Mouse (Mus musculus) cerebellum, adult 11 months (tissue): Measurements from ENCODE around the gene Fam78a.

Experiments
- DNase-seq: peaks from one replicate; pipeline ENCODE4 v3.0.0; 2022

Fam78a gene

DNA sequence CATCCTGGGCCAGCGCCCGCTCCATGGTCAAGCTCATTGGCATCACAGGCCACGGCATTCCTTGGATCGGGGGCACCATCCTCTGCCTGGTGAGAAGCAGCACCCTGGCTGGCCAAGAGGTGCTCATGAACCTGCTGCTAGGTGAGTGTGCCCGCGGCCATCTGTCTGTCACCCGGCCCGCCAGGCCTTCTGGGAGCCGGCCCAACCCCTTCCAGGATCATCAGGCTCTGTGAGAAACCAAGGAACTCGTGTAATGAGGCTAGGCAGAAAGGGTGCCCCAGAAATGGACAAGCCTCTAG, 11.4 kb upstream of the Fam78a start:
- peak; percentile 70 for DNase-seq

DNA sequence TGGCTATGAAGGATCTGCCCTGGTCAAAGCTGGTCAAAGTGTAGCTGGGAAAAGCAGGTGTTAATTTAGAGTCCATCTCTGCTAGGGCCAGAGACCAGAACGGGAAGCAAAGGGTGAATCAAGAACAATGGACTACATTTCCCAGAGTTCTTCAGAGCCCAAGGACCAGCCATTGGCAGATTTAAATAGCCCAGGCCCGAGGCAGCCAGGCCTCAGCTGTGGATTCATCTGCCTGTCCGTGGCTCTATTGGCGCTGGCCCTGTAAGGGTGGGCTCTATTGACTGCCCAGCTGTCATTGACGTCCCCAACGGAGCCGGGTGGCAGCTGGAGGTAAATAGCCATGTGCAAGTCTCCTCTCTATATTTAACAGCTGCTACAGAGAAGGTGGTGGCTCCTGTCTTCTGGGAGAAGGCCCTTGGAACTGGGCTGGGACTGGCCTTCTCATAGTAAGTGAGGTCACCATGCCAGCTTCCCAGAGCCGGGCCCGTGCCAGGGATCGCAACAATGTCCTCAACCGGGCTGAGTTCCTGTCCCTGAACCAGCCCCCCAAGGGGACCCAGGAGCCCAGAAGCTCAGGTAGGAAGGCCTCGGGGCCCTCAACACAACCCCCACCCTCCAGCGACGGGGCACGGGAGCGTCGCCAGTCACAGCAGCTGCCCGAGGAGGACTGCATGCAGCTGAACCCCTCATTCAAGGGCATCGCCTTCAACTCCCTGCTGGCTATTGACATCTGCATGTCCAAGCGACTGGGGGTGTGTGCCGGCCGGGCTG, 10.9 kb upstream of the Fam78a start, which contains the start of gene Plpp7:
Gene Plpp7 (plus strand): TSS at position 178 of the 771 bp plus-strand sequence.
- peak; percentile 76 for DNase-seq

DNA sequence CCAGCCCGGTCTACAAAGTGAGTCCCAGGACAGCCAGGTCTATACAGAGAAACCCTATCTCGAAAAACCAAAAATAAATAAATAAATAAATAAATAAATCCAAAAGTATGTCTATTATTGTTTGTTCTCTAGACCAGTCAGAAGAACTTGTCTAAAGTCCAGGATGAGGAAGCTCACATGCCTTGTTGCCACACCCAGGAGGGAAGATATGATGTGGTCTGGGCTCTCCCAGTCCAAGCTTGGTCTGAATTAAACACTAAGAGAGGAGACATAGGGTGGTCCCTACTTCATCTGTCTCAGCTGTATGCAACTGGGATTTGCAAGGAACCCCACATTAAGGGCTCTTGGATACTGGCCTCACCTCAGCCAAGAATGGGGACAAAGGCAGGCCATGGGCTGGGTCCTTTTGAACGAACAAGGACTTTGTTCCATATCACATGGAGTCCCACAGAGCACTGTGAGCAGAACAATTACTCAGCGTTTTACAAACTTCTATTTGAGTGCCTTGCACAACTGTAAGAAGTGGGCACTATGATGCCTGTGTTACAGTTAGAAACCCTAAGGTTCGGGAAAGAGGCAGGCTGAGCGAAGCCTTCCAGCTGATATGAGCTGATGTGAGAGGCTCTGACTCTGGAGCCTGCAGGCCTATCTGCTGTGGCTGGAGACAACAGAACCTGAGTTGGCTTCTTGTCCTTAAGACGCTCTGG, 9.5 kb upstream of the Fam78a start:
- DNase-seq: no peak

DNA sequence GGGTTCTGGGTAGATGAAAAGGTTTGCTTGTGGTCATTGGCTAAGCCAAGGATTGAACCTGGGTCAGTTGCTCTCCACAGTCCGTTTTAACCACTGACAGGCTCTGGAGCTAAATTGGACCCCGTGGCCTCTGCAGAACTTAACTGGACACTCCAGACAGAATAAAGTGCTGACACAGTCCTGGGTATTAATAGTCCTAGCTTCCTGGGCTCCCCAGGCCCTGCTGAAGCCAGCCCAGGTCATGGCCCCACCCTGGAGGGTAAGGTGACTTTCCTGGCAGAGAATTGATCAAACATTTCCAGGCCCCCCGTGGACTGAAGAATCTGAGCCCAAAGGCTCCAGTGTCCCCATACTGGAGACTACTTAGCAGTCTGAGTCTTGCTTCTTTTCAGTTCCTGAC, 7.3 kb upstream of the Fam78a start:
- DNase-seq: no peak

DNA sequence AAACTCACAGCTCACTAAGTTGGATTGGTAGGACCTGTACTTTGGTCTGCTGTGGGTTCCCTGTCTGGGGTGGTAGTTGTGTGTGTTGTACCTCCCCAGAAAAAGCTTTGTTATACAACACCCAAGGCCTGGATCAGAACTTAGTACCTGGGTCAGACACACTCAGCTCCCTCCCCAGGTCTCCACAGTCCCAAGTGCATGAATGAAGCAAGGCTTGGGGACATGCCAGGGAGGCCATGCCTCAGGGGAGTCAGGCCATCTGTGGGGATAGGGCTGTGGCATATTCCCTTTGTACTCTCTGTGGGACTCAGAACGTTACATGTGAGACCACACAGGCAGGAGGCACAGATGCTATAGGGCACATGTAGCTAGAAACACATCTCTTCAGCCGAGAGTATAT, 5.5 kb upstream of the Fam78a start:
- DNase-seq: no peak

DNA sequence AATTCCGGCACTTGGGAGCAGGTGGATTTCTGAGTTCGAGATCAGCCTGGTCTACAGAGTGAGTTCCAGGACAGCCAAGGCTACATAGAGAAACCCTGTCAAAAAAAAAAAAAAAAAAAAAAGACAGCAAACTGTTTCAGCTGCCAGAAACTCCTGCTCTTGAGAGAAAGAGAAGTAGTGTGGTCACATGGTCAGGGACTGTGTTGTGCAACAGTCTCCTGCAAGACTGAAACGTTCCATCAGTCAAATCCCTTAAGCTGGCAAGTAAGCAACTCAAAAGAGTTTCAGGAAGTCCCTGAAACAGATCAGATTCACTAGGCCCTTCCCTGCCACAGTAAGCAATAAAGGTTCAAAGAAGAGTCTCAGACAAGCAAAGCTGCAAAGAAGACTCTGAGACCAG, 4.9 kb upstream of the Fam78a start:
- no peak for DNase-seq

DNA sequence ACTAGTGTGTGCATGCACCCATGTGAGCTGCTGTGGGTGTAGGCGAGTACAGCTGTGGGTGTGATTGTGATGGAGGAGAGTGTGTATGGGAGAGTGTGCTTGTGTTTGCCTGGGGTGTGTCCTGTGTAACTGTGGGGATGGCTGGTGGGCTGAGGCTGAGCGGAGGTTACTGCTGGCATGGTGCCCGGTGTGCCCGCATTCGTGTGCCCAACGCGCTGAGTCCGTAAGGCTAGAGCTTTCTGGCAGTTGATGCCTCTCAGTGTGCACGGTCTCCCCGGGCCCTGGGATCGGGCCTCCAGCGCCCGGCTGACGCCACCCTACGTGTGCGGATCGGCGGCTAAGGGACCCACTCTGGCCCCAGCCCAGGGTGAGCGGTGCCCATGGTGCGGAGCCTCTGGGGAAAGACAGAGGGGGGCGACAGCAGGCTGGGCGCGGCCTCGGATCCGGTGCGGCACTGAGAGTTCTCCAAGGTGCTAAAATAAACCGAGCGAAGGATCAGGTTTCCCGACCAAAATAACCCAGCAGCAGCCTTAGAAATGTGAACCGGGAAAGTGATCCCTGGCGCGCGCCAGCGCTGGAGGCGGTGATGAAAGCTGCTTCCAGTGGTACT, 3.8 kb upstream of the Fam78a start:
- DNase-seq: no peak

DNA sequence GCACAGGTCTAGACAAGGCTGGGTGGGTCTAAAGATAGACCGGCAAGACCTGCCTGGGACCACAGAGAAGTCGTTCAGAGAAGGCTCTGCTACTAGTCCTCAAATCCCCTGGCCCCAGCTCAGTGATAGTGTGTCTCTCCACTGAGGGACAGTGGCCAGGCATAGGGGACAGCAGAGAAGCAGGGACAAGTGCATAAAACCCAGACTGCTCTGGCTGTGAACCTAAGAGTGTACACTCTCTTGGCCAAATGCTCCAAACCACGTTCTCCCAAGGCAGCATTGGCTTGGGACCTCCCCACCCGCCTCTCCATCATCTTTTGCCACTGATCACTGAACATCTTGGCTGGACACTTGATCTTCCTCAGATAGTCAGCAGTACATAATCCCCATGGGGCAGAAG, 2.9 kb upstream of the Fam78a start:
- DNase-seq: no peak

DNA sequence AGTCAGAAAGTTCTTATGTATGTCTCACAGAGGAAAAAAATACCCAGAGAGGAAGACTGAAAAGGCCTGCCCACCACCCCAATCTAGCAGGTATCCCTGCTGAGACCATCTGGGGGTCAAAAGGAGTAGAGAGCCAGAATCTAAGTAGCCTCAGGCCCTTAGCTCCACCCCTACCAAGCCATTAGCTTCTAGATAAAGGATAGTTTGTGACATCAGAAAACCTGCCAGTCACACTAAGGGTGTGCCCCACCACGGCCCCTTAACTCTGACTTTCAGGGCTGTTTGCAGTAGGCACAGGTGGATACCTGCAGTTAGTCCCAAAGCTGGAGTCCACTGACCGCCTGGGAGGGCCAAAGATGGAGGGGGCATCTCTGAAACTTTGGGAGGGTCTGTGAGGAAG, 574 bp upstream of the Fam78a start:
- DNase-seq: no peak

DNA sequence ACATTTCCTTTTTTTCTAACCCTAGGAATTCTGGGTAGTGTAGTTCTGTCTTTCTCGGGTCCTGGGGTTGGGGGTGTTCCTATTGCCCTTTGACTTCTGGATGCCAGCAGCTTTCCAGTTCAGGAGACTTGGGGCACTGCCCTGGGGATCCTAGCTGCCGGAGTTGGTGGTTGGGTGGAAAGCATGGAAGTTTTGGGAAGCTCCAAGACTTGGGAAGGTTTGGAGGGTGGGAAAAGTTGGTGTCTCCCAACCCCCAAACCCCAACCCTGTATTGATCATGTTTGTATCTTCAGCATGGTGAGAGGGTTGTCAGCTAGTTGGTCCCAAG, 179 bp upstream of the Fam78a start:
- no peak for DNase-seq

DNA sequence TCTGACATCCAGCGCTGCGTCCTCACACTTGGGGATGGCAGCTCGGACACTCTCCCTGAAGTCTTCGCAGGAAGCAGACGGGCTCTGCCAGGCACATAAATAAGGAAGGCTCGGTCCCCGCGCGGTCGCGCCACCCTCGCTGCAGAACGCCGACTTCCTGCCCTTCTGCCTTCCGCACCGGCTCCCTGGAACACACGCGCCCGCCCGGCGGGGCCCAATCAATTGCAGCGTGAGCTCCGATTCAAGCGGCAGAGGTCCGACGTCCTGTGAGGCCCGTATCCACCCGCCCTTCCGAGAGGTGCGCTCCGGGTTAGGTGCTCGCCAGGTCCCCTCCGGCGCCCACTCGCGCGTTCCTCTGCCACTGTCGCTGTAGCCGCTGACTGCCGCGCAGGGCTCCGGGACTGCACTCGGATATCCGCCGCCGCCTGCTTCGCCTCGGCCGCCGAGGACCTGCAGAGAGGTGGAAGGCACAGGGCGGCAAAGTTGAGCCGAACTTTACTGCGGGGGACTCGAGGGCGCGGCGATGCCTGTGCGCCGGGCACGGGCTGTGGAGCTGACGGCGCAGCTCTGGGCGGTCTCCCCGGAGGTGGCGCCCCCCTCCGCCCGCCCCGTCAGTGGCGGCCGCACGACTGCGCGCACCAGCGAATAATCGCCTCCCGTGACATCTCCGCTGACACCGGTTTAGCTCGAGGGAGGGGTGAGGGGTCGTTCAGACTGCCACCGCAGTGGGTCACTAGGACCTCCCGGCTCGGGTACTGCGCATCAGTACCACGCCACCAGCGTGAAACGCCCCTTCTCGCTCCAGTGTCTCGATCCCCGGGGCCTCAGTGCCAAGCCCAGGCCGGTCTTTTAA, 1.3 kb downstream of the Fam78a start:
- peak; percentile 32 for DNase-seq

DNA sequence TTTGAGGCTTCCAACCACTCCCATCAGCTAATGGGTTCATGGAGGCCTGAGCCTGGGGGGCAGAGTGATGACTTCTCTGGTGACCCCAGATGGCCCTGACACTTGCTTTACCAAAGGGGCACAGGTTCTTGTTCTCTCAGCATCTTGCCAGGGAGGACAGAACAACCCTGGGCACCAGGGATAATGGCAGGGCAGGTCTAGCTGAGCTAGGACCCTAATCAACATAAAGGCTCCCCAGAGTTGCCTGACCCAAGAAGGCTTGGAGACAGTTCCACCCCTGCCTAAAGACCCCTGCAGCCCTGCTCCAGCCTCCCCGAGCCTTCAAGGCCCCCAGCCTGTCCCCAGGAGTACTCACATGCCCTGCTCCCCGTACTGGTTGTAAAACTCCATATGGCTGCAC, 2.4 kb downstream of the Fam78a start:
- DNase-seq: no peak

DNA sequence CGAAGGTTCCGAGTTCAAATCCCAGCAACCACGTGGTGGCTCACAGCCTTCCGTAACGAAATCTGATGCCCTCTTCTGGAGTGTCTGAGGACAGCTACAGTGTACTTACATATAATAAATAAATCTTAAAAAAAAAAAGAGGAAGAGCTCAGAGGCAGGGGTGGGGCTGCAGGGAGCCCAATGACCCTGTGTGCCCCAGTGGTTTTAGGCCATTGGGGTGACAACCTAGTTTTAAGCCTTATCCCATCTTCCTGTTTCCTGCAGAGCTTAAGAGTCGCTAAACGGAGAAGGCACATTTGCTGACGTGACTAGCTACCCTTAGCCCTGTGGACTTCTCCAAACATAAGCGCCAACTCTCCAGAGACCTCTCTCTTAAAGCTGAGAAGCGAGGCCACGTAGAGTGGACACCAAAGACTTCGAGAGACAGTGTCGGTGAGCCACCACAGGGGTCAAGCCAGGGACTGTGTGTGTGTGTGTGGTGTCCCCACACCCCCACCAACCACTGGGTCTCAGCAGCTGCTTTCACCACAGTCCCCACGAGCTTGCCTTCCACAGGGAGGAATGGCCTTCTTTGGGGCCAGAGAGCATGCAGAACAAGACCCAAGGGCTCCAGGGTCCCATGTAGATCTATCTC, 3.2 kb downstream of the Fam78a start:
- DNase-seq: no peak

DNA sequence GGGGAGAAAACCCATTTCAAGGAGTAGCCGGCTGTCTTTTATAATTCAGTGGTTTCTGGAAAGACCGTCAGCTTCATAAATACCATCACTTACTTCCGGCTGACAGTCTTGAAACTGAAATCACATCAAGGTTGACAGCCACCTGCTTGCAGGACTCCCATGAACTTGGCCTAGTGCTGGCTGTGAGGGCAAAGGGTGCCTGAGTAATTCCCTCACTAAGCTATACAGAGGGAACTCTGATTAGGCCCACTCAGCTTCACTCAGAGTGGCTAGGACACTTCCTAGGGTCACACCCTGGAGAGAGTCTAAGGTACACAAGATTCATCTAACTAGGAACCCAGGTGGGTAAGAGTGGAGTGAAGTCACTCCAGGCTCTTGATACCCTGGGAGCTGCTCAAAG, 4.0 kb downstream of the Fam78a start:
- no peak for DNase-seq

DNA sequence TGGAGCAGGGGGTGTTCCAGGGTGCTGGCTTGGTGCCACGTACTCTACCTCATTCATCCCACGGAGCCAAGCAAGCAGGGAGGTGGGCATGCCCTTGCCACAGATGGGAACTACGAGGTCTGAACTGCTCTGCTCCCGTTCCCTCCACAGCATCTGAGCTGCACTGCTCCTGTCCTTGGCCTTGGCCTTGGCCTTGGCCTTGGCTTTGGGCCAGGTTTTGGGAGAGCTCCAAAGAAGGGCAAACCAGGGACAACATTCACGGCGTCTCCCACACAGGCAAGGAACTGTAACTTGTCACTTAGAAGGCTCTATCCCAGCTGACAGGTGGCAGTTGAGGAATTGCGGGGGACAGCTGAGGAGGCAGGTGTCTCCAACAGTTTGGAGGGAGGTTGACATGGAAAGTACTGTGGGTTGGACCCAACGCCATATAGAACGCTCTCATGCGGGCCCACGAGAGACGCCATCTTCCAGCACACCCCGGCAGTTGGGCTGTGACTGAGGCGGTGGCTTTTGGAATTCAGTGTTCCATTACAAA, 5.4 kb downstream of the Fam78a start:
- no peak for DNase-seq

DNA sequence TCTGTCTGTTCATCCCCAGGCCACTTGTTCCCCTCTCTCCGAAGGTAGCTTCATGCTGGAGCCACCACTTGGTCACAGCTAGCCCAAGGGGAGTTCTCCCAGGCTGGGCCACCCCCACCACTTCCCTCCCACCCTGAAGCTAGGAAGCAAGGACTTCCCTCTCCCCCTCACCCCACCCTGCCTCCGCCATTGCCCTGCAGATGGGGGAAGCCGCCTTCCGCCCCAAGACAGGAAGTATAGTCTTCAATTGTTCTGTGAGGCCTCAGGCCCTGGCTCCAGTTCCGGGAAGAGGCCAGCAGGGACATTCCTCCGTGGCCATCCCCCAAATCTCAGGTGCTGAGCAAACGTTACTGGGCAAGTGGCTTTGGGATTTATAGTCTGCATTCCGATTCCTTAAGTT, 6.1 kb downstream of the Fam78a start:
- DNase-seq: no peak

DNA sequence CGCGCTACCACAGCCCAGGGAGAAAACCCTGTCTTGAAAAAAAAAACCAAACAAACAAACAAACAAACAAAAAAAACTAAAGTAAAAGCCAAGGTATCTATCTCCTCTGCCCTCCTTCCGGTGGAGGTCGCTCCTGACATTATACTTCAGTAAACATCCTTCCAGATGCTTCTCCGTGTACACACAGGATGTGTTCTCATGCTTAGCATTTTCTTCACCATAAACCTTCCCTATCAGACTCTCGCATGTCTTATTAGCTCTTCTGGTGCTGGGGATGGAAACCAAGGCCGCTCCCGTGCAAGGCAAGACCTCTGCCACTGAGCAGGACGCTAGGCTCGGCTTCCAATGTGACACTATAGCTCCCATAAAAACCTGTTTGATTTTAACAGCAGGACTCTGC, 6.9 kb downstream of the Fam78a start:
- no peak for DNase-seq

DNA sequence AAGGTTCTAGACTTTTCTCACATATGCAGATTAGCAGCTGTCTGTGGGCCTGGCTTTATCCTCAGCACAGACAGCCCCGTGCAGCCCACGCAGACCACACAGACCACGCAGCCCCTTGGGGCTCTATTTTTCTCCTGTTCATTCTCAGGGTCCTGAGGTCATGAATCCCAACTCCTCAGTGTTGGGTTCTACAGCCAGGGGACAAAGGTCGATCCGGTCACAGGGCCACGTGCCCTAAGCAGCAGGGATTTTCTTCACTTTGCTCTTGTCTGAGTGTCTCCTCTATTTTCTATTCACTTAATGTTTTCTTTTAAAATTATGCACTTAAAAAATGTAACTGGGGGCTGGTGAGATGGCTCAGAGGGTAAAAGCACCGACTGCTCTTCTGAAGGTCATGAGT, 9.3 kb downstream of the Fam78a start:
- no peak for DNase-seq

DNA sequence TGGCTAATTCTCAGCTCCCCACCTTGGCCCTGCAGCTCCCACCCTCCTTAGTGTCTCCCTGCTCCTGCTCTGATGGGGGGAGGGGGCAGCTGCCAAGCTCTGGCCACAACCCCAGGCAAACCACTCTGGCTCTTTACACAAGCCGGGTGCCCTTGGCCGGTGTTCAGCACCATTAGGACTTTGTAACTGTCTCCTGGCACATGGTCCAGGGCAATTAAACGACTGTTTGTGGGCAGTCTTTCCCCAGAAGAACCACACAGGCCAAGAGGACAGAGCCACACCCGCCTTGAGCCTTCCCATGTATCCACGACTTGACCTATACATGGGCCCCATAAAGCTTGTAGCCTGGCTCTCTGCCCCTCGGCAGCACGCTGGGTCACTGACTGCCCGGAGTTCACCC, 10.3 kb downstream of the Fam78a start:
- no peak for DNase-seq

DNA sequence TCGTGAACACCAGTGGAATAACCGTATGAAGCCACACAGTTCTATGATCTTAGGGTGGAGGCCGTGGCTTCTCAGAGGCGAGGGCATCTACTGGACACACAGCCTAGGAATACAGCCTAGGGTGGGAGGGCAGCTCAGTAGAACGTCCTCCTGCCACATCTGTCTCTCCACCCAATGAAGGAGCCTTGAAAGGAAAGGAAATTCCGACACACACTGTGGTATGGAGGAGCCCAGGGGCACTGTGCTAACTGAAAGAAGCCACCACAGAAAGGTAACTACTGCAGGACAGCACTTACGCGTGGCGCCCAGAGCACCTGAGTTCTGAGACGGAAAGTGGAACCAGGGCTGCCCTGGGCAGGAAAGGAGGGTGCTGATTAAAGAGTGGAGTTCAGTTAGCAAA, 13.9 kb downstream of the Fam78a start:
- DNase-seq: no peak

DNA sequence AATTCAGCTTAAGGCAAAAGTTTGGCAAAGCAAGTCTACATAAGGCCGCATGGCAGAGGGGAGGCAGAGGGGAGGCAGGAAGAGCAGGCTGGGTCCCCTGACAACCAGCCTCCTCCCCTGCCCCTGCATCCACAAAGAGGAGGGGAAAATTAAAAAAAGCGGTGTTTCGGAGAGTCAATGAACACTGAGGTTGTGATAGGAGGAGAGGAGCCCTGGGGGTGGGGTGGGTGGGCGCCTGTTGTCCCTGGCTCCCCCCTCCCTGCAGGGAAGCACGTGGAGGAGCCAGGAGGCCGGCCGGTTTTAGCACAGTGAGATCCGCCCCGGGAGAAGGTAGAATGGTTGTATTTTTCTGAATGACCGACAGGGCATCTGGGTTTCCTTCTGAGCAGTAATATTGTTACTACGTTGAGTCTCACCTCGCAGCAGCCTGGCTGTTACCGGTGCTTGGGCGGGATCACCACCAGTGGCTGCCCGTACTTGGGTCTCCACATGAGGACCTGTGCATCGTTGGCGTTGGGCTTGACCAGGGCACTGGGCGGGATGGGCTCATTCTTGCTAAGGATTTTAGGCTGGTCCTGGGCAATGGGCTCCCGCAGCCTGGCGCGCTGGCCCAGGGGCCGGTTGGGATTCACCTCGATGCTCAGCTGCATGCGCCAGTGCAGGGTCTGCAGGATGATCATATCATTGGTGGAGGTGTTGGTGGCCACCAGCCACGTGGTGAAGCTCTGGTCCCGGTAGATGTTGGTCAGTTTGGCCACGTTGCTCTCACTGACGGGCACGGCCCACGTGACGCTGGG, 15.6 kb downstream of the Fam78a start:
- DNase-seq: no peak

DNA sequence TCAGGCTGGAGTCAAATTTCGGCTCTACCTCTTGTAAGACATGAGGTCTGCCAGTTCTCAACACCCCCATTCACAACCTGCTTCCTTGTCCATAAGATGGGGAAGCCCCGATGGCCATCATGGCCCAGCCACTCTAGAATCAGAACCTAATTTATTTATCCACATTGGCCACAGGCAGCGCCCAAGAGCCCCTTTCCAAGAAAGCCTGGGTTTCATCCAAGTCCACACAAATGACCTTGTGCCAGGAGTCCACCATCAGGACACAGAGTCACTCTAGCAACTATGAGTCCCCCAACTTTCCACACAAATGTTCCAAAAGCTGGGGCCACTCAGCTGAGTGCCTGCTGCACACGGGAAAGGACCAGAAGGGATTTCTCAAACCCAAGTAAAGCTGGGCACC, 18.7 kb downstream of the Fam78a start:
- no peak for DNase-seq
